Mouse (Mus musculus) frontal cortex, adult (tissue): Measurements from ENCODE around the gene Slc25a3.
A peak's percentile ranks its signal among the peaks of the same experiment; 100 is the strongest.

Experiments used
- ATAC-seq: cut with Nextera tagmentation; 2 replicates; pipeline ENCODE4 v1.9.2; 2017; ENCODE audit warnings: mild to moderate bottlenecking, moderate library complexity, mixed read lengths; ENCODE audit not compliant: low TSS enrichment

The Slc25a3 gene

DNA sequence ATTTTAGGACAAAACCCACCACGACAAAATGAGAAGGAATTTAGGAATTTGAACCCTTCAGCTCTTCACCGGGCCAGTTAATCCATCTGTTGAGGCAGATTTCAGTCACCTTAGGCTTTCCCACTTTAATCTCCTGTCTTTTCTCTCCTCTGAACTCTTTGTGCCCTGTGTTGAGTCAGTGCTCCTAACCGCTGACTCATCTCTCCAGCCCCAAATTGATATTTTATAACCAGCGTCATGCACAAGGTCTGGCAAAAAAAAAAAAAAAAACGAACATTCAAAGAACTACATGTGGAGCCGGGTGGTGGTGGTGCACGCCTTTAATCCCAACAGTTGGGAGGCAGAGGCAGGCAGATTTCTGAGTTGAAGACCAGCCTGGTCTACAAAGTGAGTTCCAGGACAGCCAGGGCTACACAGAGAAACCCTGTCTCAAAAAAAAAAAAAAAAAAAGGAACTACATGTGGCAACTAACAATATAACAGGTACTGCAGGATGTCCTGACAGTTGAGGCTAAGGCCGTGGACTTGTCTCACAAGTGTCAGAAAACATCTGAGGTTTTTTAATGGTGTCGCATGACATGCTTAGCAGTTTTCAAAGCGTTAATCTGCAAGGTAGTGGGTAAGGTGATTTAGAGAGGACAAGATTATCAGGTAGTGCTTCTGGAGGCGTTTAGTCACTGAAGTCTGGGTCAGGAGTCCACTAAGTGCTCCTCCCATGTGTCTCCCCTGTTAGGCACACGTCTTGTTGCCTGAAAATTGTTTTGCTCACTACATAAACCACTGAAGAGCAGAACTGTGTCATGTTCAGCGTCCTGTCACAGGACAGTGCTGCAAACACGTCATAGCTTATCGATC, 29.4 kb downstream of the Slc25a3 start:
- no peak for ATAC-seq

GRCm38 (mm10) chr10:91092812-91093211, 31.0 kb downstream of the Slc25a3 start:
- ATAC-seq, result no peak

- ATAC-seq, result no peak
These were observed 40.4 kb downstream of the Slc25a3 start for GRCm38 (mm10) chr10:91083393-91083927.

DNA sequence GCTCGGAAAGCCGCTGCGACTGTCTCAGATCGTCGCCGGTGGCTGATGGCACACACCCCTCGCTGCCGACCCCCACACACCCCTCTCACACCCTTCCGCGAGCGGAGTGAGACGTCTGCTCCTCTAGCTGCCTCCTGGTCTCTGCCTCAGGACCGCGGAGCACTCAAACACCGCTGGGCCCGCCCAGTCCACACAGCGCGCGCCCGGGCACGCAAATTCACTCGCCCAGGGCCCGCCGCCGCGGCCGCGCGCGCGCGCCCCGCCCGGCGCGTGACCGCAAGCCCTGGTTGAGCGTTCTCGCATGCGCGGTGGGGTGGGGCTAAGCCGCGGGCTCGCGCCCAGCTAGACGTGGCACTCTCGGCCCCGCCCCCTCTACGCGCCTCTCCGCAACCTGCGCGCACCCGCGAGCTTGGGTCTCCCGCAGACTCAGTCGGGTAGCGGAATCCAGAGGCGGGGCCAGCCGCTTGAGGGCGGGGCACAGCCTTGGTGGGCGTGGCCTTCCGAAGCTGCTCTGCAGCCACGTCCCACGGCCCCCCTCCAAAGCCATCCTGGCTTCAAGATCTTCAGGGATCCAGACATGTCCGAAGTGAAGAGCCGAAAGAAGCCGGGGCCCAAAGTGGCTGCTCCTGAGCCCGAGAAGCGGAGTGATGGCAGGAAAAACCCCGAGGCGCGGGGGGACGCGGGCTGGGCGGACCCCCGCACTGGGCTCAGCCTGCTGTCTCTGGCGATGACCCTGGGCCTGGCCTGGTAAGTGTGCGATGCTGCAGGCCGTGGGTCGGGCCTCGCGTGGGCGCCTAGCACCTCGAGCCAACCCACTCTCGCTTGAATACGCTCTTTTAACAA, 41.1 kb downstream of the Slc25a3 start, which contains the start of the genes Apaf1 and Ikbip:
Apaf1 (minus strand) TSS at position 221 of the 843 bp plus-strand sequence.
Ikbip (plus strand) TSS at position 391 of the 843 bp plus-strand sequence.
- peak; percentile 98 for ATAC-seq

- ATAC-seq, result peak; percentile 11; the same call in 1 of the 2 replicates
These were observed 41.8 kb downstream of the Slc25a3 start for GRCm38 (mm10) chr10:91081959-91082507.

DNA sequence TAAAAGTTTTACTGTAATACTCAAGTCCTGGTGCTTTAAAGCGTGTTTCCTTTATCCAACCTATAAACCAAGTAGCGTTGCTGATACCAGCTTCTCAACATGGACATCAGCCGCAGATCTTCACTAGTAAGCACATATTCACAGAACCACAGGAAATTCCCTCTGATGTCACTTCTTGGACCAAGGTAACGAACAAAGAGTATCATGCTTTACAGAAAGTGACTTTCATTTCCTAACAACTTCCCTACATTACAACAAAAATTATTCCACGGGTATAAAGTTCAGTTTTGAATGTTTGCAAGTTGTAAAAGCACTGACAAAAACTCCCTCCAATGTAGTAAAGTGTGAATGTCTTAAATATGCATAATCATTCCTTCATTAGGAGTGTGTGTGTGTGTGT, 43.3 kb downstream of the Slc25a3 start:
- no peak for ATAC-seq

GRCm38 (mm10) chr10:91076667-91077066, 47.2 kb downstream of the Slc25a3 start:
- ATAC-seq, result no peak

DNA sequence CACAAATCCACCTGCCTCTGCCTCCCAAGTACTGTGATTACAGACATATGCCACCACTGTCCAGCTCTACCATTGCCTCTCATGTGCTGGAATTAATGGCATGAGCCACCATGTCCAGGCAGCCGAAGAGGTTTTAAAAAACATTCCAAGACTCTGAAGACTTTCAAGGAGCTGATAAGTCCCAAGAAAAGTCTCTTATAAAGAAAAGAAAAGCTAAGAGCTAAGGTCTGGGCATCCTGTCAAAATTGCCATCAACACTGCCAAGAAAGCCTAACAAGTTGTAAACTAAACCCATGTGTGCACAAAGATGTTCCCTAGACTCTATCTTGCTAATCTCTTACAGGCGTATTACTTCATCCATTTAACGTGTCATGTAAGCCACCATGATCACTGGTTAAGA, 50.5 kb downstream of the Slc25a3 start:
- no peak for ATAC-seq

DNA sequence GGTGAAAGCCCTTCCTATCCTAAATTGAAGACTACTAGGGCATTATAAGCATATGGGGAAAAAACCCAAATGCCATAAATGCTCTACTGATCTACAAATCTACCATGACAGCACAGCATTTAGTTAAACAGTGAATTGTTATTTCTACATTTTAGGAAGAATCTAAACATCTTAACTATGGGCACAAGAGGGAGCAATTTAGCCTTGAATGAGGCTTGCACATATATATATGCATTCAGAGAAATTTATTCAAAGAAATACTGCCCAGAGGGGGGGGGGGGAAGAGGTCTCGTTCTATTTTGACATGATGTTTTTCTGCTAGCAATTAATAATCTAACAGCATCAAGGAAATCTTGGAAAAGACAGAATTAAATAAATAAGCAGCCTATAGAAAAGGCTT, 52.1 kb downstream of the Slc25a3 start:
- ATAC-seq, result peak; percentile 72
